Mouse (Mus musculus): Measurements from ENCODE around the gene Vps33b. TPM values are rescaled to one million over a fixed set of nuclear protein-coding genes. Genes with fewer than 3 reads are reported as not detected.
A peak's percentile ranks its signal among the peaks of the same experiment; 100 is the strongest.

Gene Vps33b
- polyA plus RNA-seq, 1 experiment, result 24.0 TPM

GRCm38 (mm10) chr7:80233799-80234198 lies 35.6 kb upstream of the Vps33b start:
- Histone ChIP-seq H3K4me3 (replicated peaks; ENCODE audit: control insufficient read depth, low read depth, low read length) (peak overlapping the region; percentile 1), H3K27ac (ENCODE audit: control insufficient read depth, insufficient read depth, low read depth, low read length, poor library complexity) (no peak overlapping the region), H3K4me1 (ENCODE audit: control insufficient read depth, insufficient read depth, low read length) (peaks cover 1% of the 10 kb centered on the region; the same call in 1 of the 2 replicates)
- 52% methylated on average over 9 of the region's 9 CpGs for WGBS
- no peak for TF ChIP-seq POLR2A (IDR thresholded peaks at IDR 0.05; ENCODE audit: borderline replicate concordance, control insufficient read depth, low read depth, low read length)
- no peak for TF ChIP-seq CTCF (IDR thresholded peaks at IDR 0.05; ENCODE audit: control insufficient read depth, insufficient read depth, low read length)

- Histone ChIP-seq H3K4me1 (ENCODE audit: control insufficient read depth, insufficient read depth, low read length) (no peaks in the 10 kb centered on the region; the same call in none of the 2 replicates), H3K27ac (ENCODE audit: control insufficient read depth, insufficient read depth, low read depth, low read length, poor library complexity) (no peak overlapping the region), H3K4me3 (replicated peaks; ENCODE audit: control insufficient read depth, low read depth, low read length) (no peak overlapping the region)
- TF ChIP-seq CTCF (IDR thresholded peaks at IDR 0.05; ENCODE audit: control insufficient read depth, insufficient read depth, low read length), result no peak
- no peak for TF ChIP-seq POLR2A (IDR thresholded peaks at IDR 0.05; ENCODE audit: borderline replicate concordance, control insufficient read depth, low read depth, low read length)
- WGBS, result 86% methylated on average over 10 of the region's 10 CpGs
Observed at GRCm38 (mm10) chr7:80238542-80238941, 30.9 kb upstream of the Vps33b start.

- Histone ChIP-seq H3K4me3 (replicated peaks; ENCODE audit: control insufficient read depth, low read depth, low read length) (no peak overlapping the region), H3K4me1 (ENCODE audit: control insufficient read depth, insufficient read depth, low read length) (peaks cover 1% of the 10 kb centered on the region), H3K27ac (ENCODE audit: control insufficient read depth, insufficient read depth, low read depth, low read length, poor library complexity) (no peak overlapping the region)
- TF ChIP-seq POLR2A (IDR thresholded peaks at IDR 0.05; ENCODE audit: borderline replicate concordance, control insufficient read depth, low read depth, low read length) (no peak), CTCF (IDR thresholded peaks at IDR 0.05; ENCODE audit: control insufficient read depth, insufficient read depth, low read length) (no peak)
- whole genome bisulfite sequencing, result 84% methylated on average over 4 of the region's 4 CpGs
Observed at GRCm38 (mm10) chr7:80241661-80242060, 27.8 kb upstream of the Vps33b start.

- WGBS, result 92% methylated on average over 4 of the region's 4 CpGs
- TF ChIP-seq CTCF (IDR thresholded peaks at IDR 0.05; ENCODE audit: control insufficient read depth, insufficient read depth, low read length) (no peak), POLR2A (IDR thresholded peaks at IDR 0.05; ENCODE audit: borderline replicate concordance, control insufficient read depth, low read depth, low read length) (no peak)
- Histone ChIP-seq H3K27ac (ENCODE audit: control insufficient read depth, insufficient read depth, low read depth, low read length, poor library complexity) (no peak overlapping the region), H3K4me1 (ENCODE audit: control insufficient read depth, insufficient read depth, low read length) (peaks cover 1% of the 10 kb centered on the region), H3K4me3 (replicated peaks; ENCODE audit: control insufficient read depth, low read depth, low read length) (no peak overlapping the region)
Observed at GRCm38 (mm10) chr7:80244851-80245250, 24.6 kb upstream of the Vps33b start.

DNA sequence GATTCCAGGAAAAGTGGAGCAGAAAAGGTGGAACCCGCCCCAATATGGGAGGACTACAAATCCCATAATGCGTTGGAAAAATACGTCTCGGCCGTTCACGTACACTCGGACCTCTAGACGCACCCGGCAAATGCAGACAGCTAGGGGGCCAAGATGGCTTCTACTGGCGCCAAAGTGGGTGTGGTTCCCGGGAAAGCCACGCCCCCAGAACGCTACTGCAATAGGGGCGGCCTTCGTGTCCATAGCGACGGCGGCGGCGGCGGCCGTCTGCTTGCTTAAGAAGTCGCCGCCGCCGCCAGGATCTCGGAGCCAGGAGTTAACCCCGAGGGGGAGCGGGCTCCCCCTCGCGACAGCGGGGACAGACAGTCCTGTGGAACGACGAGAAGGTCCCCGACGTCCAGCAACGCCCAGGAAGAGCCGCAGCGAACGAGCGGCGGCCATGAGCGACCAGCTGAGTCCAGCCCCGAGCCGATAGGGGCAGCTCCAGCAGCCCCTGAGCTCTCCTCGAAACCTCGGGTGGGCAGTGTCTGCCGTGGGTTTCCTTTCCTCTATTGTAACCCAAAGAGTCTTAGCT lies 23.2 kb upstream of the Vps33b start, which contains the start of gene Ttll13:
Gene Ttll13, plus strand, starts transcription at position 229 of the 574 bp plus-strand sequence.
- peak; percentile 60; the same call in 1 of the 2 replicates for TF ChIP-seq POLR2A (IDR thresholded peaks at IDR 0.05; ENCODE audit: borderline replicate concordance, control insufficient read depth, low read depth, low read length)
- peak; percentile 30; the same call in 1 of the 2 replicates for TF ChIP-seq CTCF (IDR thresholded peaks at IDR 0.05; ENCODE audit: control insufficient read depth, insufficient read depth, low read length)
- WGBS, result under 1% methylated on average over 48 of the region's 48 CpGs
- Histone ChIP-seq H3K27ac (ENCODE audit: control insufficient read depth, insufficient read depth, low read depth, low read length, poor library complexity) (peak within 1 kb of the TSS; percentile 80), H3K4me3 (replicated peaks; ENCODE audit: control insufficient read depth, low read depth, low read length) (peak within 1 kb of the TSS; percentile 77), H3K4me1 (ENCODE audit: control insufficient read depth, insufficient read depth, low read length) (peaks cover 1% of the 10 kb centered on the region; the same call in 1 of the 2 replicates)

- H3K27ac ChIP-seq (ENCODE audit: control insufficient read depth, insufficient read depth, low read depth, low read length, poor library complexity), result no peak overlapping the region
- TF ChIP-seq POLR2A (IDR thresholded peaks at IDR 0.05; ENCODE audit: borderline replicate concordance, control insufficient read depth, low read depth, low read length) (no peak), CTCF (IDR thresholded peaks at IDR 0.05; ENCODE audit: control insufficient read depth, insufficient read depth, low read length) (no peak)
- H3K4me3 ChIP-seq (replicated peaks; ENCODE audit: control insufficient read depth, low read depth, low read length), result no peak overlapping the region
- 8% methylated on average over 7 of the region's 7 CpGs for WGBS
- H3K4me1 ChIP-seq (ENCODE audit: control insufficient read depth, insufficient read depth, low read length), result peaks cover 1% of the 10 kb centered on the region; the same call in 1 of the 2 replicates
Observed at GRCm38 (mm10) chr7:80246859-80247258, 22.6 kb upstream of the Vps33b start.

DNA sequence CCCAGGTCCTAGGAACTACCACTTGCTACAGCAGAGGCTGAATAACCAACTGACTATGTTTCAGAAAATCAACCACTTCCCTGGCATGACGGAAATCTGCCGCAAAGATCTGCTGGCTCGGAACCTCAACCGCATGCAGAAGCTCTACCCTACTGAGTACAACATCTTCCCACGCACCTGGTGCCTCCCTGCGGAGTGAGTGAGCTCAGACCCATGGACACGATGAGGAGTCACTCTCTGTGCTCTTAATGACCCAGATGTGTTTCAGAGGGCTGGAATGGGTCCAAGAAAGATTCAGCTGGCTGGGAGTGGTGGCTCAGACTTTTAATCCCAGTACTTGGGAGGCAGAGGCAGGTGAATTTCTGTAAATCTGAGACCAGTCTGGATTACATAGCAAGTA lies 17.0 kb upstream of the Vps33b start:
- H3K27ac ChIP-seq (ENCODE audit: control insufficient read depth, insufficient read depth, low read depth, low read length, poor library complexity), result no peak overlapping the region
- WGBS, result 82% methylated on average over 7 of the region's 7 CpGs
- TF ChIP-seq CTCF (IDR thresholded peaks at IDR 0.05; ENCODE audit: control insufficient read depth, insufficient read depth, low read length) (no peak), POLR2A (IDR thresholded peaks at IDR 0.05; ENCODE audit: borderline replicate concordance, control insufficient read depth, low read depth, low read length) (no peak)
- no peak overlapping the region for H3K4me3 ChIP-seq (replicated peaks; ENCODE audit: control insufficient read depth, low read depth, low read length)
- H3K4me1 ChIP-seq (ENCODE audit: control insufficient read depth, insufficient read depth, low read length), result no peaks in the 10 kb centered on the region

- Histone ChIP-seq H3K4me3 (replicated peaks; ENCODE audit: control insufficient read depth, low read depth, low read length) (no peak overlapping the region), H3K27ac (ENCODE audit: control insufficient read depth, insufficient read depth, low read depth, low read length, poor library complexity) (no peak overlapping the region), H3K4me1 (ENCODE audit: control insufficient read depth, insufficient read depth, low read length) (no peaks in the 10 kb centered on the region)
- WGBS, result 66% methylated on average over 11 of the region's 11 CpGs
- TF ChIP-seq POLR2A (IDR thresholded peaks at IDR 0.05; ENCODE audit: borderline replicate concordance, control insufficient read depth, low read depth, low read length) (no peak), CTCF (IDR thresholded peaks at IDR 0.05; ENCODE audit: control insufficient read depth, insufficient read depth, low read length) (no peak)
Observed at GRCm38 (mm10) chr7:80252886-80253285, 16.6 kb upstream of the Vps33b start.

Measured in bone marrow, adult 2 months (tissue).